Mouse (Mus musculus) neural tube, embryonic 15.5 days (tissue): Measurements from ENCODE around the gene Acsbg1. TPM values are rescaled to one million over a fixed set of nuclear protein-coding genes. Genes with fewer than 3 reads are reported as not detected.

Source experiments
- ATAC-seq: fragments of 200-750 bp; cut with Nextera tagmentation; 2 replicates; pipeline ENCODE4 v1.8.0; 2017; ENCODE audit warnings: mild to moderate bottlenecking, moderate TSS enrichment, moderate library complexity; ENCODE audit not compliant: low FRiP score
- H3K27ac ChIP-seq: fragments of 300-500 bp; sonication (generic); replicated peaks from 2 replicates; pipeline ENCODE4 v1.5.1; 2015; ENCODE audit warnings: mild to moderate bottlenecking, inconsistent platforms
- H3K27me3 ChIP-seq: fragments of 300-500 bp; sonication (generic); replicated peaks from 2 replicates; pipeline ENCODE4 v1.6.1; 2015; ENCODE audit warnings: inconsistent platforms
- H3K36me3 ChIP-seq: fragments of 300-500 bp; sonication (generic); 2 replicates; pipeline ENCODE4 v1.6.1; 2015; ENCODE audit warnings: inconsistent platforms
- H3K4me1 ChIP-seq: fragments of 300-500 bp; sonication (generic); 2 replicates; pipeline ENCODE4 v1.6.1; 2015; ENCODE audit warnings: inconsistent platforms
- H3K4me2 ChIP-seq: fragments of 300-500 bp; sonication (generic); 2 replicates; pipeline ENCODE4 v1.6.1; 2015; ENCODE audit warnings: inconsistent platforms, mild to moderate bottlenecking, moderate library complexity
- H3K4me3 ChIP-seq: fragments of 300-500 bp; sonication (generic); replicated peaks from 2 replicates; pipeline ENCODE4 v1.5.1; 2015; ENCODE audit warnings: mild to moderate bottlenecking, inconsistent platforms
- H3K9ac ChIP-seq: fragments of 300-500 bp; sonication (generic); replicated peaks from 2 replicates; pipeline ENCODE4 v1.6.1; 2015; ENCODE audit warnings: mild to moderate bottlenecking, inconsistent platforms
- H3K9me3 ChIP-seq: fragments of 300-500 bp; sonication (generic); replicated peaks from 2 replicates; pipeline ENCODE4 v1.6.1; 2016; ENCODE audit warnings: inconsistent platforms
- WGBS: fragments of 180-500 bp; shearing (Covaris S2); methylation state at CpG from one replicate; pipeline ENCODE4 v1.1.7; 2015; ENCODE audit warnings: mixed read lengths; 5-methylcytosine and 5-hydroxymethylcytosine counted together
- polyA plus RNA-seq: library from polyadenylated mRNA; unstranded; fragments of >200 nt; fragmentation: Nextera tagmentation; extraction: Ambion mirVana; gene quantifications from 2 replicates; pipeline ENCODE4 v1.2.1, GENCODE M21; 2015

Gene Acsbg1
- polyA plus RNA-seq, result 39.1 and 40.9 TPM in 2 replicates

- Histone ChIP-seq H3K36me3 (no peaks in the 10 kb centered on the region), H3K9ac (no peak within 1 kb of the TSS), H3K4me2 (peak within 1 kb of the TSS; percentile 40), H3K27me3 (no peaks in the 10 kb centered on the region), H3K27ac (peak within 1 kb of the TSS; percentile 68), H3K4me1 (peaks cover 9% of the 10 kb centered on the region), H3K4me3 (peak within 1 kb of the TSS; percentile 14; the same call in 1 of the 2 replicates), H3K9me3 (no peaks in the 10 kb centered on the region)
- 5% methylated on average over 10 of the region's 10 CpGs for WGBS
- peak; percentile 85; the same call in 1 of the 2 replicates for ATAC-seq
These were observed at the start of gene Acsbg1 for GRCm38 (mm10) chr9:54661605-54662377. Acsbg1 (minus strand) TSS chr9:54661870.

- no peak overlapping the region for H3K4me3 ChIP-seq
- H3K27ac ChIP-seq, result no peak overlapping the region
- H3K4me1 ChIP-seq, result peaks cover 5% of the 10 kb centered on the region; the same call in 1 of the 2 replicates
- peaks cover 31% of the 10 kb centered on the region for H3K36me3 ChIP-seq
- no peak overlapping the region for H3K9ac ChIP-seq
- ATAC-seq, result no peak
- H3K4me2 ChIP-seq, result no peak overlapping the region
- no peaks in the 10 kb centered on the region for H3K9me3 ChIP-seq
- H3K27me3 ChIP-seq, result no peaks in the 10 kb centered on the region
- WGBS, result 88% methylated on average over 5 of the region's 5 CpGs
These were observed 46.4 kb upstream of the Acsbg1 start for GRCm38 (mm10) chr9:54708085-54708484.

DNA sequence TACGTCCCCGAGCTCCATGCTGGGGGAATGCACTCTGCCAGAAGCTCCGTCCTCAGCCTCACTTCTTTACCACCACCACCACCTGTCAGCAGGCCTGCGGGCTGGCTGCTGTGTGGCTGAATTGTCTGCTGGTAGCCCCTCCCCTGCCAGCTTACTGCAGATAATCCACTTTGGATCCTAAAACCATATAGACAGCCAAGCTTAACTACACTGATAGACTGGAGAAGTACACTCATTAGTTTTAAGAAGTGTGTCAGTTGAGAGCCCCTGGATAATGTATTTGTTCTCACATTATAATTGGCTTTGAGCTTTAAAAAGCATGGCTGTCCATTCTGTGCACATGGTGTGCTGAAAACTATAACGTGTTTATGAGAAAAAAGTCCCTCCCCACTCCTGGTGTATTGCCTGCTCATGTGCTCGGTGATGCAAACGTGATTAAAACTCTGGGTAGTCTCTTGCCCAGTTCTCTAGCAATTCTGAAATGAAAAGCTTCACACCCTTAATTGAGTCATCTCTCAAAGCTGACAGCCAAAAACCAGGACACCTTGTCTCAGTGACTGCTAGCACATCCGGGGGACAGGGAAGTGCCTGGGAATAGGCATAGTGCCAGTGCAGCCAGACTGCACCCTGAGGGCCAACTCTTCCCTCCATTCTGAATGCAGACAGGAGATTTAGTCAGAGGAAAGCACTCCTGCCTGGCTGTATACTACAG is 45.8 kb upstream of the Acsbg1 start:
- Histone ChIP-seq H3K4me3 (no peak overlapping the region), H3K9ac (no peak overlapping the region), H3K36me3 (peaks cover 27% of the 10 kb centered on the region), H3K27me3 (no peaks in the 10 kb centered on the region), H3K4me2 (no peak overlapping the region), H3K4me1 (peaks cover 5% of the 10 kb centered on the region; the same call in 1 of the 2 replicates), H3K27ac (no peak overlapping the region), H3K9me3 (no peaks in the 10 kb centered on the region)
- no peak for ATAC-seq
- WGBS, result 47% methylated on average over 8 of the region's 8 CpGs

DNA sequence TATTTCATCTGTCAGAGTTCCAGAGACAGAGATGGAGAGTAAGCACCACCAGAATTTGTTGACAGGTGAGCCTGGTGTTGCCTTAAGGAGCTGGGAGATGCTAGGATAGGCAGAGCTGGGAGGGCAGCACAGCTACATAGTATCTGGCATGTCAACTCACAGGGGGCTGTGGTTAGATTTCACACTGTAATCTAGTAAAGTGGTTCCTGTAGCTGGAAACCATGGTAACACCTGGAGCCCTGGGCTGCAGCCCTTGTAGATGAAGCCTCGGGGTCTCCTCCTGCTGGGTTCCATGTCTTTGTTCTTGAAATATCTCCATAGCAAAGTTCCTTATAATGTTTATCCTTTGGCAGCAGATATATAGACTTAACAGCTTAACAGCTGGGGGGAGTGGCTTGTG is 43.9 kb upstream of the Acsbg1 start:
- H3K4me2 ChIP-seq, result no peak overlapping the region
- peaks cover 12% of the 10 kb centered on the region for H3K36me3 ChIP-seq
- H3K9ac ChIP-seq, result no peak overlapping the region
- 38% methylated on average over 1 of the region's 1 CpGs for WGBS
- ATAC-seq, result no peak
- H3K9me3 ChIP-seq, result no peaks in the 10 kb centered on the region
- peaks cover 9% of the 10 kb centered on the region for H3K4me1 ChIP-seq
- H3K27me3 ChIP-seq, result peaks cover 9% of the 10 kb centered on the region
- H3K27ac ChIP-seq, result no peak overlapping the region
- H3K4me3 ChIP-seq, result no peak overlapping the region

- Histone ChIP-seq H3K4me1 (peaks cover 18% of the 10 kb centered on the region), H3K9me3 (no peaks in the 10 kb centered on the region), H3K36me3 (peaks cover 2% of the 10 kb centered on the region; the same call in 1 of the 2 replicates), H3K27me3 (peaks cover 11% of the 10 kb centered on the region), H3K9ac (no peak overlapping the region), H3K4me3 (no peak overlapping the region), H3K27ac (no peak overlapping the region), H3K4me2 (no peak overlapping the region)
- no peak for ATAC-seq
- WGBS, result 81% methylated on average over 5 of the region's 5 CpGs
These were observed 42.7 kb upstream of the Acsbg1 start for GRCm38 (mm10) chr9:54704361-54704760.

- 69% methylated on average over 2 of the region's 2 CpGs for WGBS
- H3K27ac ChIP-seq, result no peak overlapping the region
- H3K9me3 ChIP-seq, result no peaks in the 10 kb centered on the region
- H3K9ac ChIP-seq, result no peak overlapping the region
- H3K4me3 ChIP-seq, result no peak overlapping the region
- peaks cover 19% of the 10 kb centered on the region for H3K27me3 ChIP-seq
- no peak for ATAC-seq
- H3K36me3 ChIP-seq, result no peaks in the 10 kb centered on the region
- H3K4me2 ChIP-seq, result no peak overlapping the region
- peaks cover 19% of the 10 kb centered on the region for H3K4me1 ChIP-seq
These were observed 40.9 kb upstream of the Acsbg1 start for GRCm38 (mm10) chr9:54702581-54702980.

DNA sequence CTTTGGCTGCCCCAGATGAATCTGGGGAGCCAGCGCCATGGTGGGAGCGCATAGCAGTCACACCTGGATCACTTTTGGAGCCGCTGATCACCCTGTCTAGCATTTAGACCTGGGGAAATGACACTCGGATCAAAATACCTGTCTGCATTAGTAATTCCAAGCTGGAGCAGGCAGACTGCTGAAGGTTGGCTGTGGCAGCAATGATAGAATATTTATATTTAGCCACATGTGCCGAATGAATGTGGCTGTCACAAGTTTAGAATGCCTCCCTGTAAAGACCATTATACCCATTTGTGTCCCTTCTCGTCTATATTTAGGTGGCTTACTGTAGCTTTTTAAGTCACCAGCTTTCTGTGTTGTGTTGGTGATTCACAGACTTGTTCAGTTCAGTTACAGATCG is 39.1 kb upstream of the Acsbg1 start:
- Histone ChIP-seq H3K27ac (no peak overlapping the region), H3K9me3 (no peaks in the 10 kb centered on the region), H3K9ac (no peak overlapping the region), H3K27me3 (peaks cover 19% of the 10 kb centered on the region), H3K4me3 (peak overlapping the region; percentile 52; the same call in 1 of the 2 replicates), H3K4me1 (peaks cover 18% of the 10 kb centered on the region), H3K4me2 (peak overlapping the region; percentile 80), H3K36me3 (no peaks in the 10 kb centered on the region)
- no peak for ATAC-seq
- WGBS, result 84% methylated on average over 7 of the region's 7 CpGs

- Histone ChIP-seq H3K9ac (peak overlapping the region; percentile 62), H3K36me3 (no peaks in the 10 kb centered on the region), H3K4me3 (peak overlapping the region; percentile 52), H3K27ac (no peak overlapping the region), H3K4me1 (peaks cover 18% of the 10 kb centered on the region), H3K9me3 (no peaks in the 10 kb centered on the region), H3K4me2 (peak overlapping the region; percentile 80), H3K27me3 (peaks cover 19% of the 10 kb centered on the region)
- 24% methylated on average over 9 of the region's 9 CpGs for WGBS
- ATAC-seq, result peak; percentile 13; the same call in 1 of the 2 replicates
These were observed 38.5 kb upstream of the Acsbg1 start for GRCm38 (mm10) chr9:54700174-54700475.

GRCm38 (mm10) chr9:54699345-54700173 is 37.9 kb upstream of the Acsbg1 start:
- no peaks in the 10 kb centered on the region for H3K9me3 ChIP-seq
- H3K4me1 ChIP-seq, result peaks cover 18% of the 10 kb centered on the region
- peak overlapping the region; percentile 80 for H3K4me2 ChIP-seq
- no peaks in the 10 kb centered on the region for H3K36me3 ChIP-seq
- 1% methylated on average over 90 of the region's 92 CpGs for WGBS
- H3K9ac ChIP-seq, result peak overlapping the region; percentile 62
- H3K27ac ChIP-seq, result peak overlapping the region; percentile 23; the same call in 1 of the 2 replicates
- peak overlapping the region; percentile 52 for H3K4me3 ChIP-seq
- H3K27me3 ChIP-seq, result peaks cover 19% of the 10 kb centered on the region
- peak; percentile 79 for ATAC-seq

DNA sequence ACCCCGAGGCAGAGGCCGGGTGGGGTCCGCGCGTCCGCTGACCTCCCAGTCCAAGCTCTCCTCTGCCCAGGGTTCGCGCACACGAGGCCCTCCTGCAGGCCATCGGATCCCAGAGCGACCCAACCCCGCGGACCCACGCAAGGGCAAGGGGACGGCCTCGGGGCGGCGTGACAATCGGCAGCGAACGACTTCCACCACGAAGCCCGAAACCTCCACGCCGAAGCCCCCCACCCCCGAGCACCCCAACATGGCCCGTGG is 37.3 kb upstream of the Acsbg1 start:
- Histone ChIP-seq H3K36me3 (no peaks in the 10 kb centered on the region), H3K9me3 (no peaks in the 10 kb centered on the region), H3K4me1 (peaks cover 18% of the 10 kb centered on the region), H3K4me2 (peak overlapping the region; percentile 80), H3K27me3 (peaks cover 19% of the 10 kb centered on the region), H3K27ac (peak overlapping the region; percentile 23; the same call in 1 of the 2 replicates), H3K4me3 (peak overlapping the region; percentile 52), H3K9ac (peak overlapping the region; percentile 62)
- WGBS, result 13% methylated on average over 27 of the region's 27 CpGs
- peak; percentile 62; the same call in 1 of the 2 replicates for ATAC-seq

DNA sequence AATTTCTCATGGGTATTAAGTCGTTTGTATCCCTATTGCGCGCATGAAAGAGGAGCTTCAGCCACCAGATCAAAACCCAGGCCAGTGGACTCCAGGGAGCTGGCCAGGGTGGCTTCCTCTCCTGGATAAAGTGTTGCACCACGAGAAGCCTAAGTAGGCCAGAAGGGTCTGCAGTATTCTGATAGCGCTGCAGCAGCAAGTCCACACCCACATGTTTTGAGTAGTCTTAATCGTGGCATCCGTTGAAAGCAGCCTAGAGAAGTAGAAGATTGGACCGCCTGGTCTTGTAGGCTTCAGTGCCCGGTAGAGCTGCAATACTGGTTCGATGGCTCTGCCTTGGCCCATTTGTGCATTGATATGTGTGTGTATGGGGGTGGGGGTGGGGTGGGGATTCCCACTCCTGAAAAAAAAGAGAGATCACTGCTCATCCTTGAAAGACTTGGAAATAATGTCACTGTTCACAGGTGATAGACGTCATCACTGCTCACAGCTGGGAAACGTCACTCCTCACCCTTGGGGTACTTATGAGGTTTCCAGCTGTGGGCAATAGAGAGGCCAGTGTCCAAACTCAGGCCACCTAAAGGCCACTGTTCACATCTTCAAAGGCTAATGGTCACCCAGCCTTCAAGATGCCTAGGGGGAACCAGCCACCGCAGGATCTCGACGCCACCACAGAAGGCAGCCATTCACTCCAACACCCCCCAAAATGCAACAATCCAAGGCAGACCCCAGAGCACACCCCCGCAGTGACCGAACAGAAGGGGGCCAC is 36.8 kb upstream of the Acsbg1 start, which contains the start of gene Dnaja4:
Gene Dnaja4, plus strand, starts transcription at position 556 of the 769 bp plus-strand sequence.
- H3K27ac ChIP-seq, result peak within 1 kb of the TSS; percentile 23; the same call in 1 of the 2 replicates

More for the DNA sequence above, 36.8 kb upstream of the Acsbg1 start, which contains the start of gene Dnaja4:
- WGBS, result 68% methylated on average over 17 of the region's 17 CpGs
- Histone ChIP-seq H3K36me3 (no peaks in the 10 kb centered on the region), H3K4me1 (peaks cover 18% of the 10 kb centered on the region), H3K9me3 (no peaks in the 10 kb centered on the region), H3K27me3 (peaks cover 19% of the 10 kb centered on the region), H3K9ac (peak within 1 kb of the TSS; percentile 62), H3K4me3 (peak within 1 kb of the TSS; percentile 52), H3K4me2 (peak within 1 kb of the TSS; percentile 80)
- ATAC-seq, result no peak; the same call in 1 of the 2 replicates
